In genomic region chr3:37632246-37632645, GRCm38 (mm10) we compare ENCODE assay signal across 21 mouse cellular contexts.
"Had no signal": no experiment of that assay in that cellular context is flagged by ENCODE, and none has a peak within 500 bp of the region (broad histone marks: within the 10 kb centered on the region; RNA-seq: fewer than 3 reads in every experiment).

No protein-coding gene starts in this region.

- H3K27me3 ChIP-seq: kidney, embryonic 15.5 days; limb, embryonic 13.5 days; midbrain, embryonic 15.5 days; stomach, embryonic 15.5 days had no signal

- H3K4me2 ChIP-seq: kidney, embryonic 15.5 days; limb, embryonic 13.5 days; liver, embryonic 13.5 days; lung, embryonic 14.5 days; midbrain, embryonic 12.5 days; midbrain, embryonic 15.5 days; neural tube, embryonic 12.5 days; neural tube, embryonic 15.5 days; stomach, embryonic 15.5 days had no signal

- H3K4me1 ChIP-seq: kidney, embryonic 15.5 days; limb, embryonic 13.5 days; liver, embryonic 13.5 days; midbrain, embryonic 12.5 days; midbrain, embryonic 15.5 days; neural tube, embryonic 12.5 days; neural tube, embryonic 15.5 days; stomach, embryonic 15.5 days had no signal

- H3K27ac ChIP-seq: kidney, embryonic 15.5 days; limb, embryonic 13.5 days; liver, embryonic 13.5 days; midbrain, embryonic 12.5 days; midbrain, embryonic 15.5 days; neural tube, embryonic 12.5 days; neural tube, embryonic 15.5 days; stomach, embryonic 15.5 days had no signal

- H3K9me3 ChIP-seq: kidney, embryonic 15.5 days; limb, embryonic 13.5 days; liver, embryonic 13.5 days; midbrain, embryonic 15.5 days; neural tube, embryonic 12.5 days; neural tube, embryonic 15.5 days; stomach, embryonic 15.5 days had no signal

- ATAC-seq: intestine, postnatal 0 days; midbrain, embryonic 15.5 days had no signal

- H3K36me3 ChIP-seq: kidney, embryonic 15.5 days; limb, embryonic 13.5 days; liver, embryonic 13.5 days; midbrain, embryonic 12.5 days; midbrain, embryonic 15.5 days; neural tube, embryonic 12.5 days; neural tube, embryonic 15.5 days; stomach, embryonic 15.5 days had no signal

- H3K9ac ChIP-seq: kidney, embryonic 15.5 days; limb, embryonic 13.5 days; liver, embryonic 13.5 days; lung, embryonic 14.5 days; midbrain, embryonic 12.5 days; midbrain, embryonic 15.5 days; neural tube, embryonic 12.5 days; neural tube, embryonic 15.5 days; stomach, embryonic 15.5 days had no signal

- H3K4me3 ChIP-seq: kidney, embryonic 15.5 days; limb, embryonic 13.5 days; liver, embryonic 13.5 days; midbrain, embryonic 12.5 days; midbrain, embryonic 15.5 days; neural tube, embryonic 12.5 days; neural tube, embryonic 15.5 days; stomach, embryonic 15.5 days had no signal

- DNase-seq: kidney, adult 8-10 months; kidney, postnatal 10 days; kidney, postnatal 4 days; left cerebral cortex, postnatal 4 days; liver; liver, embryonic 13.5 days; lung, embryonic 14.5 days; lung, postnatal 10 days; lung, postnatal 36 days; right cerebral cortex, postnatal 25 days; spleen, adult 18-20 months; thymus, adult 2 months; thymus, postnatal 25 days had no signal
